Mouse (Mus musculus) heart, embryonic 12.5 days (tissue): ENCODE data around the gene Scube3. TPM values are rescaled to one million over a fixed set of nuclear protein-coding genes. Genes with fewer than 3 reads are reported as not detected.

ENCODE experiments used
- ATAC-seq: fragments of 200-750 bp; cut with Nextera tagmentation; 2 replicates; pipeline ENCODE4 v1.8.0; 2017; ENCODE audit warnings: moderate TSS enrichment, moderate library complexity; ENCODE audit not compliant: insufficient number of reproducible peaks, low FRiP score
- H3K27ac ChIP-seq: fragments of 300-500 bp; sonication (generic); 2 replicates; pipeline ENCODE4 v1.5.1; 2016; ENCODE audit warnings: mild to moderate bottlenecking, moderate library complexity; ENCODE audit not compliant: poor library complexity, severe bottlenecking
- H3K27me3 ChIP-seq: fragments of 300-500 bp; sonication (generic); replicated peaks from 2 replicates; pipeline ENCODE4 v1.6.1; 2016; ENCODE audit warnings: mild to moderate bottlenecking, moderate library complexity
- H3K36me3 ChIP-seq: fragments of 300-500 bp; sonication (generic); 2 replicates; pipeline ENCODE4 v1.6.1; 2016; ENCODE audit warnings: mild to moderate bottlenecking, moderate library complexity
- H3K4me1 ChIP-seq: fragments of 300-500 bp; sonication (generic); replicated peaks from 2 replicates; pipeline ENCODE4 v1.6.1; 2016; ENCODE audit warnings: mild to moderate bottlenecking
- H3K4me2 ChIP-seq: fragments of 300-500 bp; sonication (generic); 2 replicates; pipeline ENCODE4 v1.6.1; 2016; ENCODE audit warnings: mild to moderate bottlenecking, moderate library complexity
- H3K4me3 ChIP-seq: fragments of 300-500 bp; sonication (generic); 2 replicates; pipeline ENCODE4 v1.5.1; 2016; ENCODE audit warnings: mild to moderate bottlenecking
- H3K9ac ChIP-seq: fragments of 300-500 bp; sonication (generic); 2 replicates; pipeline ENCODE4 v1.6.1; 2016; ENCODE audit warnings: mild to moderate bottlenecking, moderate library complexity
- H3K9me3 ChIP-seq: fragments of 300-500 bp; sonication (generic); replicated peaks from 2 replicates; pipeline ENCODE4 v1.6.1; 2016; ENCODE audit warnings: mild to moderate bottlenecking, moderate library complexity
- WGBS: fragments of 180-500 bp; shearing (Covaris S2); methylation state at CpG from one replicate; pipeline ENCODE4 v1.1.7; 2016; 5-methylcytosine and 5-hydroxymethylcytosine counted together
- polyA plus RNA-seq: library from polyadenylated mRNA; unstranded; fragments of >200 nt; fragmentation: Nextera tagmentation; extraction: Ambion mirVana; gene quantifications from 2 replicates; pipeline ENCODE4 v1.2.1, GENCODE M21; 2016

Scube3 gene
- polyA plus RNA-seq, 1 experiment from 2014 or later, result 1.1 TPM

DNA sequence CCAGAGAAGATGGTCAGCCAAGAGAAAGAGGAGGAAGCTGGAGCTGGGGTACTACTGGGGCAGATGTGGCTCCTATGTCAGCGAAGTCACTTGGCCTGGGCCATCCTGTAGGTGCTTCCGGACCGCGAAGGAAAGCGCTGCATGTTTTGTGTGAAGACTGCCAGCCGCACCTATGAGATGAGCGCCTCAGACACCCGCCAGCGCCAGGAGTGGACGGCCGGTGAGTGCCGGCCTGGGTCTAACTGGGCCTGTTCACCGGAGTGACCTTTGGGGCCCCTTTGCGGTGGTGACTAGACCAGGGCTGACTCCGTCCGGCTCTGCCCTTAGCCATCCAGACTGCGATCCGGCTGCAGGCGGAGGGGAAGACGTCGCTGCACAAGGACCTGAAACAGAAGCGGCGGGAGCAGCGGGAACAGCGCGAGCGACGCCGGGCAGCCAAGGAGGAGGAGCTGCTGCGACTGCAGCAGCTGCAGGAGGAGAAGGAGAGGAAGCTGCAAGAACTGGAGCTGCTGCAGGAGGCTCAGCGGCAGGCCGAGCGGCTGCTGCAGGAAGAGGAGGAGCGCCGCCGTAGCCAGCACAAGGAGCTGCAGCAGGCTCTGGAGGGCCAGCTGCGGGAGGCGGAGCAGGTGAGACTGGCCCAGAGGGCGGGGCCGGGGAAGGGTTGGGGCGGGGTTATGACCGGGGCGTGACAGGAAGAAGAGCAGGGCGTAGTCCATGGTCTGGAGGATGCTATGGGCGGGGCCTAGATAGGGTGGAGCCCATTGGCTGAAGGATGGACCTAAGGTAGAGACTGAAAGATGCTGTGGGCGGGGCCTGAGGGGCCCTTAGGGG lies 81.8 kb downstream of the Scube3 start:
- H3K27me3 ChIP-seq, result 0 out of 2 replicates have a peak, but pooled peaks cover 11% of the 10 kb centered on the region
- H3K4me3 ChIP-seq, result peak overlapping the region; percentile 59
- H3K27ac ChIP-seq, result peak overlapping the region; percentile 62; the same call in 1 of the 2 replicates
- peak overlapping the region; percentile 99 for H3K4me2 ChIP-seq
- peaks cover 23% of the 10 kb centered on the region for H3K4me1 ChIP-seq
- peak; percentile 95 for ATAC-seq
- peak overlapping the region; percentile 80 for H3K9ac ChIP-seq
- H3K9me3 ChIP-seq, result no peaks in the 10 kb centered on the region
- H3K36me3 ChIP-seq, result no peaks in the 10 kb centered on the region
- WGBS, result 2% methylated on average over 46 of the region's 46 CpGs

Other genes with a start within 250 kb of the Scube3 start
- gene Anks1, start 232.8 kb upstream of the Scube3 start, polyA plus RNA-seq, result 11.5 and 12.1 TPM in 2 replicates
- gene Taf11, start 232.3 kb upstream of the Scube3 start, polyA plus RNA-seq, result 48.6 and 56.2 TPM in 2 replicates
- gene Tcp11, start 61.5 kb upstream of the Scube3 start, polyA plus RNA-seq, result 0.23 and 1.1 TPM in 2 replicates
- 26.8 and 27.1 TPM in 2 replicates for gene Zfp523, start 35.0 kb downstream of the Scube3 start, polyA plus RNA-seq
- 3.3 and 4.9 TPM in 2 replicates for gene Def6, start 65.6 kb downstream of the Scube3 start, polyA plus RNA-seq
- gene Ppard, start 90.6 kb downstream of the Scube3 start, polyA plus RNA-seq, result 1.1 and 1.4 TPM in 2 replicates
- gene Fance, start 171.4 kb downstream of the Scube3 start, polyA plus RNA-seq, result 21.8 and 23.0 TPM in 2 replicates
- 301 and 344 TPM in 2 replicates for gene Rpl10a, start 186.3 kb downstream of the Scube3 start, polyA plus RNA-seq
- gene Tead3, start 208.7 kb downstream of the Scube3 start, polyA plus RNA-seq, result 7.9 and 8.1 TPM in 2 replicates
- 3.7 and 4.6 TPM in 2 replicates for gene Tulp1, start 223.1 kb downstream of the Scube3 start, polyA plus RNA-seq